Mouse (Mus musculus) gastrocnemius, adult 2 months (tissue): ENCODE data around the gene Pno1. TPM values are rescaled to one million over a fixed set of nuclear protein-coding genes. Genes with fewer than 3 reads are reported as not detected.
A peak's percentile ranks its signal among the peaks of the same experiment; 100 is the strongest.
"Not testable (repeated sequence)": the region's sequence is repeated elsewhere in the genome, so short reads cannot be mapped to it uniquely, and the experiment has no call there.

Experiments used
- DNase-seq: peaks from one replicate; pipeline ENCODE4 v3.0.0; 2022
- H3K27ac ChIP-seq: fragments of 200-600 bp; 2 replicates; pipeline ENCODE4 v1.8.1; 2022; ENCODE audit warnings: mild to moderate bottlenecking
- H3K4me3 ChIP-seq: fragments of 200-600 bp; 2 replicates; pipeline ENCODE4 v1.8.1; 2022; ENCODE audit warnings: mild to moderate bottlenecking, moderate library complexity
- CTCF ChIP-seq: fragments of 200-600 bp; IDR thresholded peaks from 2 replicates; pipeline ENCODE4 v1.8.1; 2022; ENCODE audit warnings: antibody characterized with exemption, mild to moderate bottlenecking, moderate library complexity
- intact Hi-C: fragments of 180-260 bp; cut with DNase I; formaldehyde crosslinking; loops from one replicate; pipeline ENCODE4 v1.15.1; 2025
- long read RNA-seq, 2 experiments: library from polyadenylated mRNA; stranded (forward); transcript quantifications; one replicate each; pipeline ENCODE4 v2.0.0; 2021
- total RNA-seq, 2 experiments: library from RNA; stranded (reverse); gene quantifications; 2 replicates each; pipeline ENCODE4 v1.2.3; 2021

Gene Pno1
- total RNA-seq, result 10 to 100 TPM; 47.6 to 55.4 TPM
- long read RNA-seq, experiment 1, transcript Pno1-201 (7 exons, 1,544 nt), result major isoform, 83 of 83 reads
- long read RNA-seq, experiment 1, partial matches to known transcripts, result 0 of 83 reads
- long read RNA-seq, experiment 1, other reads (novel, unspliced or antisense), result 0 of 83 reads
- long read RNA-seq, experiment 2, transcript Pno1-201 (7 exons, 1,544 nt), result major isoform, 89 of 89 reads
- long read RNA-seq, experiment 2, partial matches to known transcripts, result 0 of 89 reads
- long read RNA-seq, experiment 2, other reads (novel, unspliced or antisense), result 0 of 89 reads

DNA sequence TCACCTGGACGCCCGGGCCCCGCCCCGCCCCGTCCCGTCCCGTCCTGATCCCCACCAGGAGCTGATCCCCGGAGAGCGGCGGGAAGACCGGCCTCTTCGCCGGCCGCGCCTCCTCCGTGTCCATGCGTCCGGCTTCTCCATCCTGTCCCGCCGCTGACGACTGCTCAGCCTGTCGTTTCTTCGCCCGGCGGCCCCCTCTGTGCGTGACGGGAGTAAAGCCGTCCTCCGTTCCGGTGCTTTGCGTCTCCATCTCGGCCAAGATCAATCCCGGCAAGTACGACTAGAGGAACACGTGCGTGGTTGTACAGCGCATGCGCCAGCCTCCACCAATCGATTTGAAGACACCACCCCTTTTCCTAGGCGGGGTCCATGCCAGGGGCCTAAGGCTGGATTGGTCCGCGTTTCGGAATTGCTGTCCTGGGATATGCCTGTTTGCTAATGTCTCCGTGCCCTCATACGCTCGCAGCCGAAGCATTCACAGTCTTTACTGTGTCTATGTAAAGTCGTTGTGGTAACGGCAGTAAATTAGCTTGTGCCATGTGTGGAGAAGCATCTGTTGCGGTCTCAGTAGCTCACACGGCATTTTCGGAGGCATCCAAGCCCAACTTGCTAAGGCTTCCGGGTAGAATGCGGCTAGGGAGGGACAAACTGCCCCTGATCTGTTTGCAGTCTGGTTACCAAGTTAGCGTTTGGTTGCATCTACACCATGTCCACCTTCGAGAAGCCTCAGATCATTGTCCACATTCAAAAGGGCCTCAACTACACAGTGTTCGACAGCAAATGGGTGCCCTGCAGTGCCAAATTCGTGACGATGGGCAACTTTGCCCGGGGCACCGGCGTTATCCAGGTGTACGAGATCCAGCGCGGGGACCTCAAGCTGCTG lies at the start of gene Pno1:
TSS of gene Pno1 (minus strand) at position 311 of the 883 bp plus-strand sequence.
- Histone ChIP-seq H3K4me3 (peak within 1 kb of the TSS; percentile 85), H3K27ac (peak within 1 kb of the TSS; percentile 98)
- no peak for TF ChIP-seq CTCF
- intact Hi-C loops, result loop anchor here (1.0 to 5.0 kb wide), 3 partner anchors 51 to 244 kb away; no protein-coding TSS in a partner anchor
- DNase-seq, result peak; percentile 98

DNA sequence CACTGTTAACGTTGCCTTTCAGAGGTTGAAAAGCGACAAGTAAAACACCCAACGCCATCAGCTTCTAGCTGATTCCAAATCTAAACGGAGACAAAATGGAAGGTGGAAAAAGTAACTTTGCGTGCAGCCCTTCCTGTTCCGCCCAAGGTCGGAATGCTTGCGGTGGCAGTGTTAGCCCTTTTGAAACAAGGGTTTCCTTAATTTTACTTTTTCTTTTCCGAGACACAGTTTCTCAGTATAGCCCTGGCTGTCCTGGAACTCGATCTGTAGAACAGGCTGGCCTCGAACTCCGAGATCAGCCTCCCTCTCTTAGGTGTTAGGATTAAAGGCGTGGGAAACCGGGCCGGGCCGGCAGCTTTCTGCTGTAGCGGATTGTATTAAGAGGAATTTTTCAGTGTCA lies 46.5 kb upstream of the Pno1 start:
- no peak for TF ChIP-seq CTCF
- Histone ChIP-seq H3K27ac (peak overlapping the region; percentile 97), H3K4me3 (peak overlapping the region; percentile 94)
- peak; percentile 36 for DNase-seq
- intact Hi-C loops, result loop anchor here (5.0 kb wide), 1 partner anchor 101 kb away; the partner anchor contains the start of gene Ppp3r1

DNA sequence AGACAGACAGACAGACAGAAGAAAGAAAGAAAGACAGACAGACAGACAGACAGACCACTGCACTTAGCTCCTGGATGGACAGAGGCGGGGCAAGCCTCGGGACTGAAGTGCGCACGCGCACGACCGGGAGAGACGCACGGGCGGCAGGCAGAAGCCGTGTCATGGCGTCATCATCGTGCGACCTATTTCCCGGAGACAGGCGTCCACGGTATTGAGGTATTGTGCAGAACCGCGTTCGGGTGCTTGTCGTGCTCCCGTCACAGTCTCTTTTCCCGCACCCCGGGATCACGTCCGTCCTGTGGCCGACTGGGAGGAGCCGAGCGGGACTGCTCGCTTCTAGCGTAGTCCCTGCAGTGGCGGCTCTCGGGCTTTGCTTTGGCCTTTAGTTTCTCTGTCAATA lies 46.1 kb upstream of the Pno1 start, which contains the start of gene C1d:
TSS of gene C1d (plus strand) at position 137 of the 400 bp plus-strand sequence.
- TF ChIP-seq CTCF, result no peak
- DNase-seq, result peak; percentile 98
- intact Hi-C loops, result loop anchor here (5.0 kb wide), 1 partner anchor 100 kb away; the partner anchor contains the start of gene Ppp3r1
- Histone ChIP-seq H3K27ac (peak within 1 kb of the TSS; percentile 97), H3K4me3 (peak within 1 kb of the TSS; percentile 94)

DNA sequence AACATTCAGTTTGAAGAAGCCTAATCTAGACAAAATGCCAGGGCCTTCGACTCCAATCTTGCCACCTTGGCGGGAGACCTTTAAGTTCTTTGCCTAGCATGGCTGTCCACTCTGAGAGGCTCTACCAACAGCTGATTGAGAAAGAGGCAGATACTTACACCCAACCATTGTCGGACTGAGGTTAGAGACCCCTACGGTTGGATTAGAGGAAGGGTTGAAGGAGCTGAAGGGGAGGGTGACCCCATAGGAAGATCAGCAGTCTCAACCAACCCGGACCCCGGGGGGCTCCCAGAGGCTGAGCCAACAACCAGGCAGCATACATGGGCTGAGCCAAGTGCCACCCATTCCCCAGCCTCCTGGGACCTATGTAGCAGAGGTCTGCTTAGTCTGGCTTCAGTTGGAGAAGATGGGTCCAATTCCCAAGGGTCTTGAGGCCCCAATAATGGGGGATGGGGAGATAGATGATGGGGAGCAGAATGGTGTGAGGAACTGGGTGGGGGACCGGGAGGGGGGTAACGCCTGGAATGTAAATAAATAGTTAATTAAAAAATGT lies 45.5 kb upstream of the Pno1 start:
- intact Hi-C loops, result loop anchor here (5.0 kb wide), 1 partner anchor 100 kb away; the partner anchor contains the start of gene Ppp3r1
- no peak for TF ChIP-seq CTCF
- DNase-seq, result peak; percentile 22
- peak overlapping the region; percentile 94 for H3K4me3 ChIP-seq
- H3K27ac ChIP-seq, result peak overlapping the region; percentile 97

DNA sequence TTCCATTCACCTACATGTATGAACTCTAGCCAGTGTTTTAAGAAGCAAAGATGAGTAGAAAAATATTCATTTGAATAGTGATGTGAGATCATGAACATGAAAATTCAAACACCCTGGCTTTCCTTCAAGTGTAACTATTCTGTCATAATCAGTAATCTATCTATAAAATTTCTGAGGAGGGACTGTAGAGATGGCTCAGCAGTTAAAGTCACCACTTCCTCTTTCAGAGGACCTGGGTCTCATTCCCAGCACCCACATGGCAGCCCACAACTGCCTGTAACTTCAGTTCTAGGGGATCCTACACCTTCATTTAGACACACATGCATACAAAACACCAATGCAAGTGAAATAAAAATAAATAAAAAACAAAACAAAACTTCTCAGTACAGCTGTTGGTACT lies 37.3 kb upstream of the Pno1 start:
- TF ChIP-seq CTCF, result no peak
- no peak for DNase-seq
- Histone ChIP-seq H3K27ac (no peak overlapping the region), H3K4me3 (no peak overlapping the region)
- intact Hi-C loops, result no loop called here

DNA sequence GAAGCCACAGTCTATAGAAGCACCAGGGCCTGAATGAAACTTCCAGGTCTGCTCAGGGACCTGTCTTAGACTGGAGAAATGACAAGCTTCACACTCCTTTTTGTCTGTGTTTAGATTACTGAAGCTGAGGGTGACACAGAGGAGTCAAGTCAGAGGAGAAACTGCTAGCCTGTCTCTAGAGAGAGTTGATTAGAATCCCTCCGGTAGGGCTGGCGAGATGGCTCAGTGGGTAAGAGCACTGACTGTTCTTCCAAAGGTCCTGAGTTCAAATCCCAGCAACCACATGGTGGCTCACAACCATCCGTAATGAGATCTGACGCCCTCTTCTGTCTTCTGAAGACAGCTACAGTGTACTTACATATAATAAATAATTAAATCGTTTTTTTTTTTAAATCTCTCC lies 27.2 kb upstream of the Pno1 start:
- intact Hi-C loops, H3K27ac ChIP-seq, H3K4me3 ChIP-seq, DNase-seq: not testable (repeated sequence)

DNA sequence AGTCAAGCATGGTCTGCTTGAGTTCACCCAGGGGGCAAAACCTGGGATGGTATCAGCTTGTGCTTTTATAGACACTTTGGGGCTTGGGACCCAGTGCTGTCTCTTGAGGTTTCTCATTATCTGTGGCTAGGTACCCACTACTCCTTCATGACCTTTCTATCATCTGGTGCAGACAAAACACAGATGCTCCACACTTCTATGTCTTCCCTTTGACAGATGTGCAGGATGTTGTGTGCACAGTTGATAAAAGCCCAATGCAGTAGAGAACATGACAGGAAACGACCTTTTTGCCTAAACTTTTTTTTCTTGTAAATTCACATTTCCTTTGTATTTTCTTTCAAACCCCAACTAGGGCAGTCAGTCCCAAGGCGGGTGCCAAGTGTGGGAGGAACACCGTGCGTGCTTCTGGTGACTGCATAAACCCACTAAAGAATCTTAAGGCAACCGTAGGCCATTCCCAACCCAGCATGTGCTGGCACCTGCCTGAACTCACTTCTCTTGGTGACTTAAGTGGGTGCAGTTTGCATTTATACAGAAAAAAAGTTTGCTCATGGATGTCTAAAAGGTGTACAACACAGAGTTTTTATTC lies 25.2 kb upstream of the Pno1 start:
- intact Hi-C loops, result no loop called here
- Histone ChIP-seq H3K27ac (no peak overlapping the region), H3K4me3 (no peak overlapping the region)
- TF ChIP-seq CTCF, result no peak
- DNase-seq, result no peak

DNA sequence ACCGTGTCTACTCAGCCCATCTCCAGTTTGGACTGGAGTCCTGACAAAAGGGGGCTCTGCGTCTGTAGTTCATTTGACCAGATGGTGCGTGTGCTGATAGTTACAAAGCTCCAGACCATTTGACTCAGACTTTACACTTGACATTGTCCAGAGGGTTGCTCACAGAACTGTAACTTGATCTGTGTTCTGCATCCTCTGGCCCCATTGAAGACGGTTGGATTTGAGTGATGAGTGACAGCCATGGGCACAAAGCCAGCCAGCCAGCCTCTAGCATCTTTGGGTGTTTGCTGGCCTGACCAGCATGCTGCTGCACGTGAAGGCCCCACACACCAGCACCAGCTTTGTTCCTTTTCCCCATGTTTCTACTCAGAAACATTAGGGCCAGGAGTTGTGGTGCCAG lies 21.4 kb upstream of the Pno1 start:
- intact Hi-C loops, result no loop called here
- no peak overlapping the region for H3K4me3 ChIP-seq
- DNase-seq, result no peak
- TF ChIP-seq CTCF, result no peak
- no peak overlapping the region for H3K27ac ChIP-seq

DNA sequence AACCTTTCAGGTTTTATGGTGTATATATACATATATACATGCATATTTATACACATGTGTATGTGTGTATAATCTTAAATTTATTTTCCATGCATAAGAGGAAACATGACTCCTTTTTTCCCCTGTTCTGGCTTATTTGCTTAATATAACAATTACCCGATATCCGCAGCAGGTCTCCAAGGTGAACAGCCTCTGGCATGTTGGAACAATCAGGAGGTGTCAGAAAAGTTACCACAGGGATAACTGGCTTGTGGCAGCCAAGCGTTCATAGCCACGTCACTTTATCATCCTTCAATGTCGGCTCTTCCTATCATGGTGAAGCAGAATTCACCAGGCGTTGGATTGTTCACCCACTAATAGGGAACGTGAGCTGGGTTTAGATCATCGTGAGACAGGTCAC lies 9.8 kb upstream of the Pno1 start:
- DNase-seq, result no peak
- intact Hi-C loops, result no loop called here

DNA sequence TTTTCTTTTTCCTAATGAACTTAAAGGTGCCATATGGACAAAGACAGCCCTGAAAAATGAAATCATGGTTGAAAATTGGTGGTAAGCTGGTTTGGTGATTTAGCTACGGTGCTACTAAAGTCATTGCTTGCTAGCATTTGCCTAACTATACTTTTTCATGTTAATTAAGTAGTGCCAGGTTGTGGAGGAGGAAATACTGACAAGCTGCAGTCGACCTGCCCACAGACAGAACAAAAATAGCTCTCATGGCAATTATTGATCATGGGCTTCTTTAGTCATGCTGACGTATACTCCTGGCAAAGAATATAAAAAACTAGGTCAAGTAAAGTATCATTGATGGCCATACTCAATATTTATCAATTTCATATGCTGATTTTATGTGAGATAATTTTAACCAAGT lies 4.1 kb upstream of the Pno1 start:
- intact Hi-C loops, result no loop called here
- H3K27ac ChIP-seq, result no peak overlapping the region
- TF ChIP-seq CTCF, result no peak
- no peak for DNase-seq
- no peak overlapping the region for H3K4me3 ChIP-seq

More for the DNA sequence above, 9.8 kb upstream of the Pno1 start:
- Histone ChIP-seq H3K27ac (no peak overlapping the region), H3K4me3 (no peak overlapping the region)
- no peak for TF ChIP-seq CTCF

DNA sequence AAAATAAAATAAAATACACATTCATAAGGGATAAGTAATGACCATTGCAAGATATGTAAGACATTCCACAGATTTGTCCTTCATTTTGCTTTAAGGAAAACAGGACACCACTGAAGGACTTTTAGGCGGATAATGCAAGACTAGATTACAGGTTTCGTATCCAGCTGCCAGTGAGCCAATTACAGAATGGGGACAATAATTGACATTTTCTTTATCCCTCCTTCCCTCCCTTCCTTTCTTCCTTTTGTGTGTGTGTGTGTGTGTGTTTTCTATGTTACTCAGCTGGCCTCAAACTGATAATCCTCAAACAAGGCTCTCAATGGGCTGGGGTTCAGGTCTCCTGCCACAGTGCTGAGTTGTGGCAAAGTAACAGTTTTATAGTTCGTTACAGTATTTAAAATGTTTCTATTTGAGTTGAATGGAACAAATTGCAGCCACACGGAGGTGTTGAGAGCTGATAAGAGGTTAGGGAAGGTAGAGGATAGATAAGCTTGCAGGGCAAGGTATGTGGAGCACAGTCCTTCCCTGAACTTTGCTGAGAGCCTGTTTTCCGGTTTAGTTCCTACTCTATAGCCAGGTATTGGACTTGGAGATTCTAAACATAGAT lies 1.6 kb upstream of the Pno1 start:
- H3K27ac ChIP-seq, result no peak overlapping the region
- intact Hi-C loops, result loop anchor here (5.0 kb wide), 1 partner anchor 246 kb away; no protein-coding TSS in a partner anchor
- peak overlapping the region; percentile 85 for H3K4me3 ChIP-seq
- DNase-seq, result no peak
- TF ChIP-seq CTCF, result no peak

DNA sequence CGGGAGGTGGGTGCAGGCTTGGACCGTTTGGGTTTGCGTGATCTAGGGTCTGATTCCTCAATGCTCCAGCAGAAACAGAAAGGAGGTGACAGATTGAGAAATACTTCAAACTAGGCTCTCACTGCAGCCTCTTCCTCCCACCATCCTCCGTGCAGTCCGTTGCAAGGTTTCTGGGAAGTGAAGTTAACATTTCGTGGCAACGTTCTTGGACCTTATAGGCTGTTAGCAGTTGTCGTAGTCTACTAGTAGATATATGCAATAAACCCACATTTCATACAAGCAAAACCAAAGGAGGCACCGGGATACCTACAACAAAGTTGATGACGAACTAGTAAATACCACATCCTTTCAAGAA lies 750 bp upstream of the Pno1 start:
- intact Hi-C loops, result loop anchor here (5.0 kb wide), 1 partner anchor 245 kb away; no protein-coding TSS in a partner anchor

More for the DNA sequence above, 750 bp upstream of the Pno1 start:
- peak overlapping the region; percentile 85 for H3K4me3 ChIP-seq
- no peak for DNase-seq
- TF ChIP-seq CTCF, result no peak
- H3K27ac ChIP-seq, result peak overlapping the region; percentile 98
